22 mouse cellular contexts compared by ENCODE assay signal in genomic region chr6:34520491-34520890, GRCm38 (mm10). TPM values are rescaled to one million over a fixed set of nuclear protein-coding genes. Genes with fewer than 3 reads are reported as not detected.
DNase-seq lines count a peak whose midpoint lies in the region; ATAC-seq and TF ChIP-seq lines count a peak whose summit lies in the region.
"Had no signal": no experiment of that assay in that cellular context is flagged by ENCODE, and none has a peak within 500 bp of the region (broad histone marks: within the 10 kb centered on the region; RNA-seq: fewer than 3 reads in every experiment).

No protein-coding gene starts in this region.

- no peaks in the 10 kb centered on the region for H3K36me3 ChIP-seq in lung, embryonic 14.5 days (ENCODE audit: insufficient read depth)
- H3K36me3 ChIP-seq in embryonic facial prominence, embryonic 13.5 days, result no peaks in the 10 kb centered on the region
- no peaks in the 10 kb centered on the region for H3K36me3 ChIP-seq in limb, embryonic 11.5 days (ENCODE audit: control insufficient read depth, insufficient read depth, low read length)
- H3K36me3 ChIP-seq in heart, embryonic 11.5 days (ENCODE audit: control insufficient read depth, insufficient read depth, low read length), result no peaks in the 10 kb centered on the region
- H3K36me3 ChIP-seq: kidney, embryonic 15.5 days; liver, embryonic 15.5 days; neural tube, embryonic 15.5 days had no signal

- no peak overlapping the region for H3K9ac ChIP-seq in lung, embryonic 14.5 days
- H3K9ac ChIP-seq in embryonic facial prominence, embryonic 13.5 days, result no peak overlapping the region
- H3K9ac ChIP-seq in limb, embryonic 11.5 days (ENCODE audit: low read length), result no peak overlapping the region
- H3K9ac ChIP-seq in heart, embryonic 11.5 days (ENCODE audit: low read depth, low read length), result no peak overlapping the region
- H3K9ac ChIP-seq: kidney, embryonic 15.5 days; liver, embryonic 15.5 days; neural tube, embryonic 15.5 days had no signal

- H3K4me2 ChIP-seq in lung, embryonic 14.5 days, result no peak overlapping the region
- H3K4me2 ChIP-seq in embryonic facial prominence, embryonic 13.5 days, result no peak overlapping the region
- no peak overlapping the region for H3K4me2 ChIP-seq in limb, embryonic 11.5 days (ENCODE audit: low read depth, severe bottlenecking)
- H3K4me2 ChIP-seq in heart, embryonic 11.5 days, result no peak overlapping the region
- H3K4me2 ChIP-seq: kidney, embryonic 15.5 days; liver, embryonic 15.5 days; neural tube, embryonic 15.5 days had no signal

- no peaks in the 10 kb centered on the region; the same call in 1 of the 2 replicates for H3K4me1 ChIP-seq in lung, embryonic 14.5 days (ENCODE audit: insufficient read depth)
- H3K4me1 ChIP-seq in lung, adult 2 months (ENCODE audit: control insufficient read depth, insufficient read depth, low read length), result no peaks in the 10 kb centered on the region
- peaks cover 35% of the 10 kb centered on the region for H3K4me1 ChIP-seq in embryonic facial prominence, embryonic 13.5 days
- H3K4me1 ChIP-seq in limb, embryonic 11.5 days (ENCODE audit: control insufficient read depth, insufficient read depth, low read length), result peaks cover 7% of the 10 kb centered on the region; the same call in 1 of the 2 replicates
- no peaks in the 10 kb centered on the region for H3K4me1 ChIP-seq in heart, embryonic 11.5 days (ENCODE audit: control insufficient read depth, insufficient read depth, low read length)
- H3K4me1 ChIP-seq: neural tube, embryonic 15.5 days had no signal

- peak; percentile 40 for DNase-seq in lung, embryonic 14.5 days
- no peak for DNase-seq in lung, adult 2 months
- no peak for DNase-seq in limb, embryonic 11.5 days (ENCODE audit: low spot score)
- DNase-seq in layer of hippocampus, adult 18-20 months (ENCODE audit: low spot score in 2 of 2), result no peak
- DNase-seq in cerebellum, postnatal 25 days, result no peak
- DNase-seq: adrenal gland, postnatal 10 days; cerebellum, adult 2 months; kidney, postnatal 4 days; liver; right cerebral cortex, adult 18-20 months; right cerebral cortex, postnatal 4 days; thymus, postnatal 14 days had no signal

- no peak overlapping the region for H3K27ac ChIP-seq in lung, embryonic 14.5 days (ENCODE audit: low read depth)
- H3K27ac ChIP-seq in embryonic facial prominence, embryonic 13.5 days, result peak overlapping the region; percentile 87
- peak overlapping the region; percentile 63 for H3K27ac ChIP-seq in limb, embryonic 11.5 days (replicated peaks; ENCODE audit: low read depth, low read length)
- H3K27ac ChIP-seq in heart, embryonic 11.5 days (ENCODE audit: low read depth, low read length), result no peak overlapping the region
- H3K27ac ChIP-seq: hindbrain, postnatal 0 days; kidney, embryonic 15.5 days; left cerebral cortex, adult 2 months; liver, embryonic 15.5 days; macrophage; neural tube, embryonic 15.5 days had no signal

- TF ChIP-seq POLR2A in lung, adult 2 months (IDR thresholded peaks at IDR 0.05; ENCODE audit: borderline replicate concordance, extremely low read depth, low read depth, low read length), result no peak

- H3K27me3 ChIP-seq in lung, embryonic 14.5 days (ENCODE audit: insufficient read depth, low read length), result no peaks in the 10 kb centered on the region
- no peaks in the 10 kb centered on the region for H3K27me3 ChIP-seq in embryonic facial prominence, embryonic 13.5 days
- no peaks in the 10 kb centered on the region for H3K27me3 ChIP-seq in limb, embryonic 11.5 days (ENCODE audit: control insufficient read depth, insufficient read depth, low read length)
- H3K27me3 ChIP-seq in heart, embryonic 11.5 days (ENCODE audit: control insufficient read depth, insufficient read depth, low read length), result no peaks in the 10 kb centered on the region
- H3K27me3 ChIP-seq: kidney, embryonic 15.5 days; liver, embryonic 15.5 days; neural tube, embryonic 15.5 days had no signal

- no peak for ATAC-seq in lung, embryonic 14.5 days (ENCODE audit: insufficient read depth)
- ATAC-seq in embryonic facial prominence, embryonic 13.5 days (ENCODE audit: insufficient number of reproducible peaks, insufficient read depth, low FRiP score, low TSS enrichment, low read depth), result no peak; the same call in 1 of the 2 replicates
- 0 out of 2 replicates have a peak, but pooled peaks have one; percentile 35 for ATAC-seq in limb, embryonic 11.5 days (ENCODE audit: insufficient number of reproducible peaks, low FRiP score, low TSS enrichment, low read depth)
- ATAC-seq in heart, embryonic 11.5 days (replicated peaks; ENCODE audit: insufficient number of reproducible peaks, low FRiP score, low TSS enrichment), result no peak
- ATAC-seq: hindbrain, postnatal 0 days; intestine, postnatal 0 days; lung, postnatal 0 days had no signal

- no peaks in the 10 kb centered on the region for H3K9me3 ChIP-seq in lung, embryonic 14.5 days (ENCODE audit: low read depth, low read length)
- no peaks in the 10 kb centered on the region; the same call in 1 of the 2 replicates for H3K9me3 ChIP-seq in embryonic facial prominence, embryonic 13.5 days
- H3K9me3 ChIP-seq in limb, embryonic 11.5 days (ENCODE audit: control insufficient read depth, low read length), result no peaks in the 10 kb centered on the region
- H3K9me3 ChIP-seq in heart, embryonic 11.5 days (replicated peaks; ENCODE audit: control insufficient read depth, low read length), result no peaks in the 10 kb centered on the region
- H3K9me3 ChIP-seq: kidney, embryonic 15.5 days; liver, embryonic 15.5 days; neural tube, embryonic 15.5 days had no signal

- 70% methylated on average over 2 of the region's 2 CpGs for WGBS in lung, embryonic 14.5 days
- WGBS in lung, adult 2 months, result 89% methylated on average over 2 of the region's 2 CpGs
- 10% methylated on average over 2 of the region's 2 CpGs for WGBS in embryonic facial prominence, embryonic 13.5 days
- 42% methylated on average over 2 of the region's 2 CpGs for WGBS in limb, embryonic 11.5 days
- WGBS in heart, embryonic 11.5 days (ENCODE audit: insufficient replicate concordance), result 93% methylated on average over 2 of the region's 2 CpGs

- no peak for TF ChIP-seq CTCF in lung, embryonic 14.5 days (IDR thresholded peaks at IDR 0.05; ENCODE audit: low read depth)
- TF ChIP-seq CTCF in lung, adult 2 months (IDR thresholded peaks at IDR 0.05; ENCODE audit: insufficient read depth, low read length), result no peak

- no peak overlapping the region for H3K4me3 ChIP-seq in lung, embryonic 14.5 days (ENCODE audit: low read depth, low read length)
- H3K4me3 ChIP-seq in lung, adult 2 months (replicated peaks; ENCODE audit: extremely low read depth, low read depth, low read length), result no peak overlapping the region
- no peak overlapping the region for H3K4me3 ChIP-seq in embryonic facial prominence, embryonic 13.5 days
- no peak overlapping the region for H3K4me3 ChIP-seq in limb, embryonic 11.5 days (ENCODE audit: low read depth, low read length)
- no peak overlapping the region for H3K4me3 ChIP-seq in heart, embryonic 11.5 days (ENCODE audit: low read depth, low read length)
- H3K4me3 ChIP-seq: kidney, embryonic 15.5 days; left cerebral cortex, adult 2 months; liver, embryonic 15.5 days; neural tube, embryonic 15.5 days had no signal

RNA-seq across cellular contexts. Expression of gene Bpgm, which starts 44.5 kb away (rescaled TPM):
- 51.3 and 52.6 TPM in 2 replicates for polyA plus RNA-seq in lung, embryonic 14.5 days (2014; fragmentation: Nextera tagmentation; extraction: Ambion mirVana)
- polyA plus RNA-seq in lung, adult 2 months (2012; rRNA removed), result 17.6 and 23.2 TPM in 2 replicates
- 42.9 and 49.6 TPM in 2 replicates for polyA plus RNA-seq in embryonic facial prominence, embryonic 13.5 days (2015; fragmentation: Nextera tagmentation; extraction: Ambion mirVana)
- 47.3 and 48.1 TPM in 2 replicates for polyA plus RNA-seq in limb, embryonic 11.5 days (2014; fragmentation: Nextera tagmentation; extraction: Ambion mirVana)
- 10 to 100 TPM; 65.1 to 66.7 TPM for total RNA-seq in layer of hippocampus, adult 18-20 months (2021)
- 57.6 and 58.8 TPM in 2 replicates for polyA plus RNA-seq in heart, embryonic 11.5 days (2014; fragmentation: Nextera tagmentation; extraction: Ambion mirVana)

Comparison
In these comparisons a context has a peak if more than half of its experiments do, and no peak if none do; other contexts are left out.
1. H3K27ac ChIP-seq: peak in embryonic facial prominence, embryonic 13.5 days (single experiment) and limb, embryonic 11.5 days (single experiment); none in lung, embryonic 14.5 days (single experiment) and heart, embryonic 11.5 days (single experiment).